In genomic region chr7:16904120-16904675, GRCm38 (mm10) we compare ENCODE assay signal across 28 mouse cellular contexts. TPM values are rescaled to one million over a fixed set of nuclear protein-coding genes. Genes with fewer than 3 reads are reported as not detected.
DNase-seq lines count a peak whose midpoint lies in the region; ATAC-seq and TF ChIP-seq lines count a peak whose summit lies in the region.
"Had no signal": no experiment of that assay in that cellular context is flagged by ENCODE, and none has a peak within 500 bp of the region (broad histone marks: within the 10 kb centered on the region; RNA-seq: fewer than 3 reads in every experiment).

No protein-coding gene starts in this region.

- ATAC-seq in heart, embryonic 11.5 days (replicated peaks; ENCODE audit: insufficient number of reproducible peaks, low FRiP score, low TSS enrichment) = no peak
- no peak for ATAC-seq in intestine, embryonic 16.5 days
- ATAC-seq in intestine, embryonic 15.5 days = no peak
- ATAC-seq in megakaryocyte, adult 5-6 weeks (ENCODE audit: poor library complexity, severe bottlenecking) = no peak
- ATAC-seq: forebrain, embryonic 14.5 days; inflammation-experienced regulatory T-cells, adult 6 months had no signal

- no peak overlapping the region for H3K27ac ChIP-seq in heart, embryonic 11.5 days (ENCODE audit: low read depth, low read length)
- H3K27ac ChIP-seq in intestine, embryonic 16.5 days (ENCODE audit: low read length) = 0 out of 2 replicates have a peak overlapping the region, but pooled peaks have one; percentile 6
- H3K27ac ChIP-seq in intestine, embryonic 15.5 days = no peak overlapping the region
- H3K27ac ChIP-seq: hindbrain, embryonic 13.5 days; neural tube, embryonic 12.5 days had no signal

- H3K79me2 ChIP-seq in myocyte (ENCODE audit: control insufficient read depth, insufficient read depth) = peaks cover 5% of the 10 kb centered on the region

- peak; percentile 95 for DNase-seq in heart, adult 11 months
- no peak for DNase-seq in ovary, adult 18-20 months (ENCODE audit: low spot score)
- DNase-seq: adrenal gland, postnatal 10 days; cerebellum, adult 18-20 months; cerebellum, postnatal 36 days; left cerebral cortex, postnatal 4 days; lung, adult 2 months; lung, postnatal 14 days; midbrain, embryonic 14.5 days; retina, postnatal 1 day; right cerebral cortex, postnatal 25 days; spleen, adult 18-20 months; thymus, postnatal 25 days had no signal

- no peaks in the 10 kb centered on the region for H3K9me3 ChIP-seq in heart, embryonic 11.5 days (replicated peaks; ENCODE audit: control insufficient read depth, low read length)
- H3K9me3 ChIP-seq in intestine, embryonic 16.5 days (ENCODE audit: control insufficient read depth, low read length) = no peaks in the 10 kb centered on the region
- H3K9me3 ChIP-seq in intestine, embryonic 15.5 days = no peaks in the 10 kb centered on the region
- H3K9me3 ChIP-seq in megakaryocyte, embryonic 14.5 days = no peaks in the 10 kb centered on the region
- H3K9me3 ChIP-seq: G1E; hindbrain, embryonic 13.5 days; neural tube, embryonic 12.5 days had no signal

- H3K4me2 ChIP-seq in heart, embryonic 11.5 days = no peak overlapping the region
- no peak overlapping the region for H3K4me2 ChIP-seq in intestine, embryonic 16.5 days (ENCODE audit: low read depth, low read length)
- no peak overlapping the region for H3K4me2 ChIP-seq in intestine, embryonic 15.5 days (replicated peaks)
- peak overlapping the region; percentile 52 for H3K4me2 ChIP-seq in myocyte (ENCODE audit: low read depth)
- H3K4me2 ChIP-seq: hindbrain, embryonic 13.5 days; neural tube, embryonic 12.5 days had no signal

- 41% methylated on average over 9 of the region's 10 CpGs for WGBS in heart, embryonic 11.5 days (ENCODE audit: insufficient replicate concordance)
- WGBS in intestine, embryonic 16.5 days = 51% methylated on average over 9 of the region's 10 CpGs
- WGBS in intestine, embryonic 15.5 days = 41% methylated on average over 9 of the region's 10 CpGs

- no peak overlapping the region for H3ac ChIP-seq in myocyte (ENCODE audit: control insufficient read depth, insufficient read length)

- no peak overlapping the region for H3K9ac ChIP-seq in heart, embryonic 11.5 days (ENCODE audit: low read depth, low read length)
- H3K9ac ChIP-seq in intestine, embryonic 16.5 days (ENCODE audit: low read depth, low read length) = 0 out of 2 replicates have a peak overlapping the region, but pooled peaks have one; percentile 5
- no peak overlapping the region for H3K9ac ChIP-seq in intestine, embryonic 15.5 days
- H3K9ac ChIP-seq: hindbrain, embryonic 13.5 days; neural tube, embryonic 12.5 days had no signal

- no peak overlapping the region for H3K4me3 ChIP-seq in heart, embryonic 11.5 days (ENCODE audit: low read depth, low read length)
- no peak overlapping the region for H3K4me3 ChIP-seq in intestine, embryonic 16.5 days (ENCODE audit: low read length)
- H3K4me3 ChIP-seq in intestine, embryonic 15.5 days (replicated peaks) = no peak overlapping the region
- H3K4me3 ChIP-seq in megakaryocyte, embryonic 14.5 days (replicated peaks) = peak overlapping the region; percentile 87
- H3K4me3 ChIP-seq in myocyte = no peak overlapping the region
- H3K4me3 ChIP-seq: hindbrain, embryonic 13.5 days; neural tube, embryonic 12.5 days had no signal

- H3K36me3 ChIP-seq in heart, embryonic 11.5 days (ENCODE audit: control insufficient read depth, insufficient read depth, low read length) = no peaks in the 10 kb centered on the region
- no peaks in the 10 kb centered on the region for H3K36me3 ChIP-seq in intestine, embryonic 16.5 days (ENCODE audit: control insufficient read depth, insufficient read depth, low read length)
- H3K36me3 ChIP-seq in intestine, embryonic 15.5 days = no peaks in the 10 kb centered on the region
- H3K36me3 ChIP-seq in megakaryocyte, embryonic 14.5 days (replicated peaks; ENCODE audit: low read length) = peaks cover 29% of the 10 kb centered on the region
- H3K36me3 ChIP-seq in myocyte (ENCODE audit: control insufficient read depth, insufficient read depth) = no peaks in the 10 kb centered on the region
- H3K36me3 ChIP-seq: G1E; hindbrain, embryonic 13.5 days; neural tube, embryonic 12.5 days had no signal

- peaks cover 54% of the 10 kb centered on the region for H3K27me3 ChIP-seq in heart, embryonic 11.5 days (ENCODE audit: control insufficient read depth, insufficient read depth, low read length)
- 0 out of 2 replicates have a peak, but pooled peaks cover 2% of the 10 kb centered on the region for H3K27me3 ChIP-seq in intestine, embryonic 16.5 days (replicated peaks; ENCODE audit: control insufficient read depth, insufficient read depth, low read length)
- no peaks in the 10 kb centered on the region for H3K27me3 ChIP-seq in intestine, embryonic 15.5 days (replicated peaks)
- H3K27me3 ChIP-seq in megakaryocyte, embryonic 14.5 days (replicated peaks) = no peaks in the 10 kb centered on the region
- no peaks in the 10 kb centered on the region for H3K27me3 ChIP-seq in myocyte (ENCODE audit: control insufficient read depth, insufficient read depth, insufficient read length)
- H3K27me3 ChIP-seq: CH12.LX had no signal

- H3K4me1 ChIP-seq in heart, embryonic 11.5 days (ENCODE audit: control insufficient read depth, insufficient read depth, low read length) = peaks cover 41% of the 10 kb centered on the region
- peaks cover 33% of the 10 kb centered on the region for H3K4me1 ChIP-seq in intestine, embryonic 16.5 days (ENCODE audit: control insufficient read depth, insufficient read depth, low read length)
- peaks cover 51% of the 10 kb centered on the region for H3K4me1 ChIP-seq in intestine, embryonic 15.5 days (replicated peaks)
- peaks cover 100% of the 10 kb centered on the region for H3K4me1 ChIP-seq in megakaryocyte, embryonic 14.5 days

- no peak for TF ChIP-seq POLR2A in myocyte (IDR thresholded peaks at IDR 0.05; ENCODE audit: insufficient read length, low read depth)

TF ChIP-seq in myocyte, 11 proteins besides CTCF, POLR2A, EP300 and RAD21 (continues in another document):
- TF ChIP-seq TCF3 (IDR thresholded peaks at IDR 0.05; ENCODE audit: insufficient read length, low read depth) = peak; percentile 93
- peak; percentile 96 for TF ChIP-seq TCF12 (IDR thresholded peaks at IDR 0.05; ENCODE audit: insufficient read depth, poor library complexity, severe bottlenecking)
- no peak for TF ChIP-seq CEBPB (IDR thresholded peaks at IDR 0.05; ENCODE audit: insufficient read depth, poor library complexity, severe bottlenecking)
- TF ChIP-seq SRF (IDR thresholded peaks at IDR 0.05; ENCODE audit: control insufficient read depth, insufficient read length, low read depth) = no peak
- TF ChIP-seq E2F4 (IDR thresholded peaks at IDR 0.05; ENCODE audit: insufficient read depth) = no peak
- no peak for TF ChIP-seq MAX (IDR thresholded peaks at IDR 0.05; ENCODE audit: low read depth)
- peak; percentile 78 to 99 (median 98) for TF ChIP-seq MYOD1 (IDR thresholded peaks at IDR 0.05; ENCODE audit: control insufficient read depth in 1 of 3, insufficient read length in 2 of 3, low read depth in 2 of 3)

RNA-seq across cellular contexts. Expression of gene Ptgir, which starts 2.1 kb away (rescaled TPM):
- 0.19 and 0.34 TPM in 2 replicates for polyA plus RNA-seq in heart, embryonic 11.5 days (2014; fragmentation: Nextera tagmentation; extraction: Ambion mirVana)
- 2.5 and 3.2 TPM in 2 replicates for polyA plus RNA-seq in intestine, embryonic 16.5 days (2015; fragmentation: Nextera tagmentation; extraction: Ambion mirVana)
- polyA plus RNA-seq in intestine, embryonic 15.5 days (2015; fragmentation: Nextera tagmentation; extraction: Ambion mirVana) = 2.8 and 3.0 TPM in 2 replicates
- polyA plus RNA-seq in megakaryocyte, embryonic 14.5 days (2012; ENCODE audit: insufficient read depth, low replicate concordance) = 56.9 and 66.7 TPM in 2 replicates
- total RNA-seq in megakaryocyte, adult 5-6 weeks (2015) = 16.0 and 18.1 TPM in 2 replicates
- total RNA-seq in megakaryocyte, adult 5-6 weeks (2017) = 14.5 and 16.6 TPM in 2 replicates
- polyA plus RNA-seq in myocyte (2012; fragmentation: generic; extraction: Trizol) = 2.6 TPM
- total RNA-seq: left cerebral cortex, postnatal 4 days; megakaryocyte-erythroid progenitor cell, adult 5-6 weeks had no signal

RNA-seq across cellular contexts. Expression of gene Gng8, which starts 12.6 kb away (rescaled TPM):
- 3.5 and 4.2 TPM in 2 replicates for polyA plus RNA-seq in heart, embryonic 11.5 days (2014; fragmentation: Nextera tagmentation; extraction: Ambion mirVana)
- polyA plus RNA-seq in intestine, embryonic 16.5 days (2015; fragmentation: Nextera tagmentation; extraction: Ambion mirVana) = 7.8 and 9.2 TPM in 2 replicates
- polyA plus RNA-seq in intestine, embryonic 15.5 days (2015; fragmentation: Nextera tagmentation; extraction: Ambion mirVana) = 7.4 and 8.3 TPM in 2 replicates
- polyA plus RNA-seq in megakaryocyte, embryonic 14.5 days (2012; ENCODE audit: insufficient read depth, low replicate concordance) = not detected in 2 replicates
- total RNA-seq in megakaryocyte, adult 5-6 weeks (2015) = not detected in 2 replicates
- 0.48 TPM in 1 of 2 replicates, not detected in the other for total RNA-seq in megakaryocyte, adult 5-6 weeks (2017)
- 3.8 TPM for polyA plus RNA-seq in myocyte (2012; fragmentation: generic; extraction: Trizol)
- total RNA-seq: G1E; liver, adult 2 months; megakaryocyte-erythroid progenitor cell, adult 5-6 weeks had no signal
- polyA plus RNA-seq: G1E; inflammation-experienced regulatory T-cells, adult 6 months had no signal

RNA-seq across cellular contexts. Expression of gene Calm3, which starts 19.7 kb away (rescaled TPM):
- polyA plus RNA-seq in heart, embryonic 11.5 days (2014; fragmentation: Nextera tagmentation; extraction: Ambion mirVana) = 150 and 156 TPM in 2 replicates
- 163 and 171 TPM in 2 replicates for polyA plus RNA-seq in intestine, embryonic 16.5 days (2015; fragmentation: Nextera tagmentation; extraction: Ambion mirVana)
- polyA plus RNA-seq in intestine, embryonic 15.5 days (2015; fragmentation: Nextera tagmentation; extraction: Ambion mirVana) = 137 and 140 TPM in 2 replicates
- polyA plus RNA-seq in megakaryocyte, embryonic 14.5 days (2012; ENCODE audit: insufficient read depth, low replicate concordance) = 823 and 866 TPM in 2 replicates
- total RNA-seq in megakaryocyte, adult 5-6 weeks (2015) = 113 and 140 TPM in 2 replicates
- total RNA-seq in megakaryocyte, adult 5-6 weeks (2017) = 322 and 392 TPM in 2 replicates
- polyA plus RNA-seq in myocyte (2012; fragmentation: generic; extraction: Trizol) = 336 TPM

RNA-seq across cellular contexts. Expression of gene Dact3, which starts 29.1 kb away (rescaled TPM):
- polyA plus RNA-seq in heart, embryonic 11.5 days (2014; fragmentation: Nextera tagmentation; extraction: Ambion mirVana) = 9.5 and 10.6 TPM in 2 replicates
- 1.6 and 1.7 TPM in 2 replicates for polyA plus RNA-seq in intestine, embryonic 16.5 days (2015; fragmentation: Nextera tagmentation; extraction: Ambion mirVana)
- 3.1 and 3.2 TPM in 2 replicates for polyA plus RNA-seq in intestine, embryonic 15.5 days (2015; fragmentation: Nextera tagmentation; extraction: Ambion mirVana)
- 3.3 and 10.9 TPM in 2 replicates for polyA plus RNA-seq in megakaryocyte, embryonic 14.5 days (2012; ENCODE audit: insufficient read depth, low replicate concordance)
- total RNA-seq in megakaryocyte, adult 5-6 weeks (2015) = 0.09 and 0.23 TPM in 2 replicates
- total RNA-seq in megakaryocyte, adult 5-6 weeks (2017) = 0.15 and 0.16 TPM in 2 replicates
- polyA plus RNA-seq in myocyte (2012; fragmentation: generic; extraction: Trizol) = 10.0 TPM
- polyA plus RNA-seq: inflammation-experienced regulatory T-cells, adult 6 months had no signal

RNA-seq across cellular contexts. Expression of gene Pnmal2, which starts 40.3 kb away (rescaled TPM):
- 1.5 and 2.0 TPM in 2 replicates for polyA plus RNA-seq in heart, embryonic 11.5 days (2014; fragmentation: Nextera tagmentation; extraction: Ambion mirVana)
- polyA plus RNA-seq in intestine, embryonic 16.5 days (2015; fragmentation: Nextera tagmentation; extraction: Ambion mirVana) = 4.9 and 5.4 TPM in 2 replicates
- polyA plus RNA-seq in intestine, embryonic 15.5 days (2015; fragmentation: Nextera tagmentation; extraction: Ambion mirVana) = 8.1 and 8.3 TPM in 2 replicates
- polyA plus RNA-seq in megakaryocyte, embryonic 14.5 days (2012; ENCODE audit: insufficient read depth, low replicate concordance) = not detected in 2 replicates
- total RNA-seq in megakaryocyte, adult 5-6 weeks (2015) = not detected in 2 replicates
- not detected in 2 replicates for total RNA-seq in megakaryocyte, adult 5-6 weeks (2017)
- polyA plus RNA-seq in myocyte (2012; fragmentation: generic; extraction: Trizol) = 44.4 TPM
- total RNA-seq: granulocyte monocyte progenitor cell, adult 5-6 weeks; megakaryocyte-erythroid progenitor cell, adult 5-6 weeks had no signal
- polyA plus RNA-seq: G1E; inflammation-experienced regulatory T-cells, adult 6 months had no signal

Comparison
In these comparisons a context has a peak if more than half of its experiments do, and no peak if none do; other contexts are left out.
1. RNA of gene Ptgir, which starts 2.1 kb away (polyA plus RNA-seq): 56.9 to 66.7 TPM in megakaryocyte, embryonic 14.5 days; 2.8 to 3.0 TPM in intestine, embryonic 15.5 days, 2.6 TPM in myocyte (single experiment), 2.5 to 3.2 TPM in intestine, embryonic 16.5 days and 0.19 to 0.34 TPM in heart, embryonic 11.5 days; every median in the first group is over 10 times any median in the second.